Mouse (Mus musculus) ovary, postnatal 36 days (tissue): ENCODE data around the gene Crot.
"Not testable (repeated sequence)": the region's sequence is repeated elsewhere in the genome, so short reads cannot be mapped to it uniquely, and the experiment has no call there.

ENCODE experiments used
- DNase-seq: peaks from one replicate; pipeline ENCODE4 v3.0.0; 2022; ENCODE audit warnings: low spot score, mixed read lengths

Gene Crot

DNA sequence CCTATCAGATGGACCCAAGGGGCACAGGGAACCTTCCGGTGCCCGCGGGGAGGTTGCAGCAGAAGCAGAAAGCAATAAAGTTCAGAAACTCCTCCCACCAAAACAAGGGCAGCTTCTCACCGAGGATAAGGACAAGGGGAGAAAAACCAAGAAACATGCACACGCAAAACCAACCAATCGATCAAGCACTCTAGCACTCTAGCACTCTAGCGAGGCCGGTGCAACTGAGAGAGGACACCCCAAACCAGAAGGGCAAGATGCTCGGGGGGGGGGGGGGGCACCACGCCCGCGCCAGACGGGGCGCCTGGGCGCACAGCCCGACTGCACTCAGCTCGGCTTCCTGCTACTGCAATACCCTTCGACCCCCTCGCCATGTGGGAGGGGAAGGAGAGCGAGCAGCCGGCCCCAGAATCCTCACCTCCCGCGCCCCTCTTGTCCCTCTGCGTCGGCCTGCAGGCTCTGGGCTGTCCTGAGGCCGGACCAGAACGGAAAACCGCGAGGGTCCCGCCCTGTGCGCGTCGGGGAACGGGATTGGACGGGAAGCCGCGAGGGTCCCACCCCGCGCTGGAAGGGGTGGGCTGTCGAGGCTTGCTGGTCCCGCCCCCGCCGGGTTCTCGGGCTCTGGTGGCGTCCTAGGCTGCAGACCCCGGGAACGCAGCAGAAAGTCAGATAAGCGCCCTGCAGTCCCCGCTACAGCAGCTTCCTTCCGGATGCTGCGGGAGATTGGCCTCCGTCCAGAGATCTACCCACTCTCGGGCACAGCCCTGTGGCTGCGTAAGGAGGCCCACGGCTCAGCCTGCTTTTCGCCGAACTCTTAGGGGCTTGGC, at the start of gene Crot:
Crot (minus strand) TSS at position 639 of the 827 bp plus-strand sequence.
- peak; percentile 95 for DNase-seq

DNA sequence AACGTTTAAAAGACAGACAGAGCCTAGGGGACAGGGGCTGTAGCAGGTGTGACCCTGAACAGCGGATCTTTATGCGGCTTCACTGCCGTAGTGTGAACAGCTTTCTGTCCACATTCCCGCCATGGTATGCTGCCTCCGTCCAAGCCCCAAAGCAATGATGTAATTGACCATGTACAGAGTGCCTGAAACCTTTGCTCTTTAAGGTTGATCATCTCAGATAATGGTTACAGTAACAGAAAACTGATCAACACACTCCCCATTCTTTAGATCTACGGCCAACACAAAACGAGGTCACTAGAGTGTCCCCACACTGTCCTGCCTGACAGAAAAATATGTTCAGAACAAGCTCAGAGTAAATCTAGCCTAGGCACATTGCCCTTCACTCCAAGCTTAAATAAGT, 48.8 kb upstream of the Crot start:
- DNase-seq, result no peak

DNA sequence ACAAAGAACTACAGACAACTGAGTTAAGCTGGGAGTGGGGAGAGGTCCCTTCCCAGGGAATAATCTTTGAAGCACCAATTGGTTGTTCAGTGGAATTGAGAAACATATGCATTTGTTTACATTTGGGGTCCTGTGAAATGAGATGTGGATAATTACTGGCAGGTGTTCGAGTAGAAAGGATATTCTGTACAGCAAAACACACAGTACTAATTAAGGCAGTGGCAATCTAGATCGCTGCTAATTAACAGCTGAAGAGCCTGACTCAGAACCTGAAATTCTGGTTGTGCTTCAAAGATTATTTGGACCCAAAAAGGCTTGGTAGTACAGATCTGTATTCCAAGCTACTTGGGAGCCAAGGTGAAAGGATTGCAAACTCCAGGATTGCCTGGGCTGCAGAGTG, 47.7 kb upstream of the Crot start:
- no peak for DNase-seq

DNA sequence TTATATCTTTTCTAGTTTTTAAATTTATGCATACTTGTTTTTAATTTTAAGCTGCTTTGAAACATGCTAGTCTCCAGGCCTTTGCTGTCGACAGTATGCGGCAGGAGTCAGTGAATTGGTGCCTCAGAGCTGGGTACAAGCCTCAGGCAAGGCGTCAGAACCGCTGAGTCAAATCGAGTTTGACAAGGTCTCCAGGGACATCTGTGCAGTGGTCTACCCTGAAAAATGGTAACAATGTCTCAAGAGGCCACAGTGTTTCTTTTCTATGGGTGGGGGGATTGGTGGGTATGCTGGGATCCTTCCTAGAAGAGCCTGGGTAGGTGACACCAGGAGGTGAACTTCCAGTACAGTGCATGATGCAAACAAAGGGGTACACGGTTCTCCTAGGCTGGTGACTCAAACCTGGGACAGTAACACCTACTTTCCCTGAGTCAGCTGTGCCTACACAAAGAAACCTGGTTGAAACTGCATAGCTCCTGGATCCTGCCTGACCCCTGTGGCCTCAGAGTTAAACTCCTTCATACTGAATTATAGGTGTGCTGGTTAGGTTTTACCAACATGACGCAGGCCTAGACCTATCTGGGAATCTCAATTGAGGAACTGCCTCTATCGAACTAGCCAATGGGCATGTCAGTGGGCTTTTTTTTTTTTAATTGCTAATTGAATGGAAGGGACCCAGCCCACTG, 46.6 kb upstream of the Crot start:
- DNase-seq, result no peak

DNA sequence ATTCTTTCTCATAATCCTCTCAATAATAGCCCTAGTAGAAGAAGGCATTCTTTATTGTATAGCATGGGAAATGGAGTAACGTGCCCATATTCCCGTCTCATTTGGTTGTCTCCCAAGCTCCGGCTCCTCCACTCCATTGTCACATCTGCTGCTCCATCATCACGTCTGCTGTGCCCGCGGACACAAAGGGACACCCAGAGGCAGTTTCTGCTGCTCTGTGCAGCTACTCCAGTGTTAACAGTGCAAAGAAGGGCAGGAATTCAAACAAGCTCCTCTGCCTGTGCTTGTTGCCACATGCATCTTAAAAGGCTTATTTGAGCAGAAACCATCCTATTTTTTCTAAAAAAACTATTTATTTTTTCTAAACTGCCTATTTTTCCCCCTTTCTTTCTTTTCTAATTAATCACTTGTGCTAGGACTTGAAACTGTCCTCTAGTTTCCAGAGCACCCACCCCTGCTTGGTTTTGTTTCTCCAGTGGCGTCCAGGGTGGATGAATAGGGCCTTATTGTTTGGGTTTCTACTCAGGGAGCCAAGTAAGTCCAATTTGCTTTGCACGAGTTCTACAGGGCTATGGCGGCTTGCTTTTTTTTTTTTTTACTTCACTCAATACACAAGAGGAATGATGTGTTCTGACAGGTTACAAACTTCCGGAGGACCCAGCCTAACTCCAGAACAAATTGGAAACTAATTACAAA, 45.7 kb upstream of the Crot start:
- no peak for DNase-seq

DNA sequence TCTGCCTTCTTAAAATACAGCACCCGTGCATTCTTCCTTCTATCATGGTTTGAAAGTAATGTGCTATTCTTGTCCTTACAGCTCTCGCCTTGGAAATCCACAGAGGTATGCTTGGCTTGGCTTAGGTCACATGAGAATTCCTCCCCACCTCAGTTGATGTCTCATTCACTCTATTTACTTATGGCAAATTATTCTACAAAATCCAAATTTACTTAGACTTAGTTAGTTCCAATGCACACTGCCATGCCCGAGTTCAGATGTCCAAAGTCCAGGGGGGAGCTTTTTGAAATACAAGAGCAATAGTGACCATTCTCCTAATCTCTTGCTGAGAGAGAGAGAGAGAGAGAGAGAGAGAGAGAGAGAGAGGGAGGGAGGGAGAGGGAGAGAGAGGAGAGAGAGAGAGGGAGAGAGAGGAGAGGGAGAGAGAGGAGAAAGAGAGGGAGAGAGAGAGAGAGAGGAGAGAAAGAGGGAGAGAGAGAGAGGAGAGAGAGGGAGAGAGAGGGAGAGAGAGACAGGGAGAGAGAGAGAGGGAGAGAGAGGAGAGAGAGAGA, 43.6 kb upstream of the Crot start:
- DNase-seq, result no peak

DNA sequence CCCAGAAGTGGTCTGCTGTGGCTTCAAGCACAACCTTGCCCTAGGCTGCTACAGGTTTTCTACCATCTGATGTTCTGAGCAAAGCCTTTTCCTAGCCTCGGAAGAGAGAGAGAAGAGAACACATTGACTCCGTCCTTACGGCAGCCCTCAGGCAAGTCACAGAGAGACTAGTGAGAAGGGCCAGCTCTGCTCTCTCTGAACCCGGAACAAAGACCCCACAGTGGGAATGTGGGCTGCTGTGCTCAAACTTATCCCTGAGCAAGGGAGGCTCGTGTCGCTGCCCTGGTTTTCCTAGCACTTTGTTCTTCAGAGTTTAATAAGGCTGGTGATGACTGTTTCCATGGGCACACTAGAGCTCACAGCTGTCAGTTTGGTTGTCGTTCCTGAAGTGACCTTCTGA, 42.9 kb upstream of the Crot start:
- DNase-seq, result no peak

DNA sequence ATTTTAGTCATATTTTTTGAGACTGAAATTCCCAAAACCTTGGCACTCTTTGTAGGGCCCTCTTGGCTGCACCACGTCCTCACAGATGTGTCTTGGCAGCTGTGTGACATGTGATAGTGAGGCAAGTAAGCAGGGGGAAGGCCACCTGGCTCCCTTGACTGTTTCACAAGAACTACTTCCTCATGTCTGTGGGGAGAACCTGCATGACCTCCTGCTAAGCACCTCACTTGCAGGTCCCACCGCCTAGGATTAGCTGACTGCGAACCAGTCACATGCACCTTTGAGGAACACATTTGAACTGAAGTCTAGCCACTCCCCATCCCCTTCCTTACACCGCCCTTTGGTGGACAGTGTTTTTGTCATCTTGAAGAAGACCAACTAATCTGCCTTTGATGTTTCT, 40.2 kb upstream of the Crot start:
- DNase-seq, result no peak

DNA sequence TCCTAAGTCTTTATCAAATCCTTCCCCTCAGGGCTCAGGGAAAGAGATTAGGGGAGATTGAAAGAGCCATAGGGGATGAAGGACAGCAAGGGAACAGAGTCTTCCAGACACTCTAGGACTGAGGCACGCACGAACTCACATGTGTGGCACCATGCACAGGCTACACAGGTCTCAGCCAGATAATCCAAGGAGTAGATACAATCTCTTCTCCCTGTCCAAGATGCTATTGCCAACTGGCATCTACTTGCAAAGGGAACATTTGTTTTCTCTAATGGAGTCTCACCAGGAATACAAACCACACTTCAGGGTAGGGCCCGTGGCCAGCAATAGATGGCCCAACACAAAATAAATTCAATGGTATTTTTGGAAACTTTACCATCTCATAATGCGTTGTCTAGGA, 38.3 kb upstream of the Crot start:
- DNase-seq, result no peak

DNA sequence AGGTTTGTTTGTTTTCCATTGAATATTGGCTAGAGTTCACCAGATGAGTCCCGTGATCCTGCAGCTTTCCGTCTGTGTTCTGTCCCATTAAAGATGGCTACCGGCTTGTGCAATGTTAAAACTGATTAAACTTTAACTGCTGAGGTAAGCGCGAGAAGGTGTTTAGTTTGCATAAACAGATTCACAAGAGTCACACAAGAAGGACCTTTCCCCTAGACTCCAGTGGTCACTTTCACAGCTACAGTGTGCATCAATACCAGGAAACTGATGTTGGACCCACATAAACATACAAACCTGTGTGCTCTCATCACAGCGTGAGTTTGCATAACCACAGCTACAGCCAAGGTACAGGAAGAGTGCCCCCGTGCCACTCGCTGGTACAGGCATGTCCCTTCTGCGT, 37.4 kb upstream of the Crot start:
- DNase-seq, result no peak

DNA sequence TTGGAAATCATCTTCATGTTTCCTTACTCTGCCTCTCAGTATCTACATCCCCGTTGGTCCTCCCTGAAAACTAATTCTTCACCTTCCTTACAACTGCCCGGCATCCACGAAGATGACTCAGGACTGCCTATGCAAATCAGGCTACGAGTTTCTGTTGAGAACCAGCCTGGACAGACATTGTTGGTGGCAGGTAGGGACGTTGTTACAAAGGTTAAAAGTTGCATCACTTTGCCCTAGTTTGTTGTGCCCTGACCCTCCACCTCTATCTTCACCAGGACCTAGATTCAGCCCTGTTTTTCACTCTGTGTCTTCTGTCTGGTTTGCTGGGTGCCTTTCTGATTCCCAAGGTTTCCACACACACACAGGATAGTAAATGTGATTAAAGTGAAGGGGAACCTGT, 36.7 kb upstream of the Crot start:
- no peak for DNase-seq

DNA sequence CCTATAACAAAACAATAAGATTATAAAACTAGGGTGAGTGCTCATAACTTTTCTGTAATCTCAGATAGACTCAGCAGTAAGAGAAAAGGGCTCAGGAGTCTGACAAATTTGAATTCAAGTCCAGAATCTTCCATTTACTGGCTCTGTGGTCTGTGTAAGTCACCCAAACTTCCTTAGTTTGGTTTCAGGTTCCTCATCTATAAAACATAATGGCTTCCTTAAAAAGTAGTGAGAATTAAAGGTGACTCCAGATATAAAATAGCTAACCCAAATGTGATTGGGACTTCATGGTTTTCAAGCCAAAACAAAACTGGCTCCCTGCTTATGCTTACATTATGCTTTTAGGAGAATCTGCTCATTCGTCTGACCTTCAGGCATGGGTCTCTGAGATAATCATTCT, 35.5 kb upstream of the Crot start:
- no peak for DNase-seq

DNA sequence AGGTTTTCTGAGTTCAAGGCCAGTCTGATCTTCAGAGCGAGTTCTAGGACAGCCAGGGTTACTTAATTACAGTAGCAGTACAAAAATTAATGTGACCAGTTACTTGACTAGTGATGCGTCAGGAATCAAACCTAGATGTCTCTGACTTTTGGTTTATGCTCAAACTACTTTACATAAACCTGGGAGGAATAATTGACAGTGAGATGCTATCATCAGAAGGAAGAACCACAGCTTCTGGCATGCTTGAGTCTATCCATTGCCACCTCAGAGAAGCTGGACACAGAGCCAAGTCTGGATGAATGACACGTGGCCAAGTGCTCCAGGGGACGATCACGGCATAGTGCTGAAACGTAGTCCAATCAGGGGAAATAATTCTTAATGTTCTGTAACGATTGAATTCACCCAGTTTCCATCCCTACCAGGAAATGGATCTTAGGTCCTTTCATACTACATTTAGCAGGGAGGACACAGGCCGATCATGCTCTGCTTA, 35.0 kb upstream of the Crot start:
- no peak for DNase-seq

DNA sequence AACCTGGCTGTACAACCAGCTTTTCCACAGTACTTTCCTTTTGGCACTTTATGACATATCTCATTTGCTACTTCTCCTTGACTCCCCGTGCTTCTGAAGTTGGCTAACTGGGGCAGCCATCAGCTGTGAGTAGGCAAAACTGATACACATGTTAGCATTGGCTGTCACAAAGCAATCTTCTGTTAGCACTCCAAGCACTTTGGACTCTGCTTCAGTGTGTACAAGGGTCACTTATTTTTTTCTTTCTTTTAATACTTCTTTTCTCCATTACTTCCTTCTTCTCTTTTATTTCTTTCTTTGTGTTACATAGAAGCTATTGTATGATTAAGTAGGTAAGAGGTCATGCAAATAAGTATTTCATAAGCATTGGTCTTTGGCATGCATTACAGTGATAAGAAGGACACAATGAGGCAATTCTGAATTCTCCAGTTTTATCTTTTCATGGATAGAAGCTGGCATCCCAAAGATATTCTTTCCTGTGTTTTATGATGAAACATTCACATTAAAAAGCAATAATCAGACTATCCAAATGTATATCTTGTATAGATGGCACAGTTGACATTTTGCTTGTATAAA, 31.2 kb upstream of the Crot start:
- DNase-seq, result no peak

DNA sequence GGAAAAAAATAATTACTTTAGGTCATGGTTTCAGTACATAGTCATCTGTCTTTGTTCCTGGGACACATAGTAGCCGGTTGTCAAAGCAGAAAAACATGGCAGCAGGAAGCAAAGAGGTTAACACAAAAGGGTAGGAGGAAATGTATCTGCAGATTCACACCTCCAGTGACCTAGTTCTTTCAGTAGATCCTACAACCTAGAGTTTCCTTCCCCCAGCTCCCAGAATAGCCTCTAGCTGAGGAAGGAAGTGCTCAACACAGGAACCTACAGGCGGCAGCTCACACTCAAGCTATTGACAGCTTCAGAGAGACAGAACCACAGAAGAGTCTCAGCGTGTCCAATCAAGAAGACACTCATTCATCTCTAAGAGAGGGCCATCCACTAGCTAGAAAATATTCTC, 18.2 kb upstream of the Crot start:
- DNase-seq, result no peak

DNA sequence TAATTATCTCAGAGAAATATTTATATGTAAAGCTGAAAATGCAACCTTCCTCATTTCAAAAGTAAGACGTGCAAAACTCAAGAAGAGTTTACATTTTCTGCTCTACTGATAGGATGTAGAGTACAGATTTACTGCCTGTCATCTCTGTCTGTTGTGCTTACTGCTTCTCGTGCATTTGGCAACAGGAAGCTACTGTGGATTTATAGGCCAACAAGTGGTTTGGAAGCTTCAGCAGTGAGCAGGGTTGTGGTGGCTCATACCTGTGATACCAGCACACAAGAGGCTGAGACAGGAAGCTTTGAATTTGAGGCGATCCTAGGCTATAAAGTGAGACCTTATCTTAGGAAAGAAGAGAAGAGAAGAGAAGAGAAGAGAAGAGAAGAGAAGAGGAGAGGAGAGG, 17.6 kb upstream of the Crot start:
- DNase-seq, result no peak

DNA sequence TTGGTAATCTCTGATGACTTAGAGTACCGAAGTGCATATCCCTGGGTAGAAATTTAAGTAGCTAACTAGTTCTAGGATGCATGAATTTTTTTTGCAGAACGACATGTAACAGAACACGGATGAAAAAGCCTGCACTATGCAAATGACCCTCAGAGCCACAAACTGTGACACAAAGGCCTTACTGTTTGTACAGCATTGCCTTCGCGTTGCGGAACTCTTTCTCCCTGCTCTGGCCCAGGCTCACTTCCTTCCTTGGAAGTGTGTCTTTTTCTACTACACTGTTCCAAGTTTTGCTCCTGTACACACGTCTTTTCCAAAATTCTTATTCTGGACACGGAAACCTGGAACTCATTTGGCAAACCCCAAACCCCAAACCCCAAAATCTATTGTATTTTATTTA, 14.2 kb upstream of the Crot start:
- no peak for DNase-seq

DNA sequence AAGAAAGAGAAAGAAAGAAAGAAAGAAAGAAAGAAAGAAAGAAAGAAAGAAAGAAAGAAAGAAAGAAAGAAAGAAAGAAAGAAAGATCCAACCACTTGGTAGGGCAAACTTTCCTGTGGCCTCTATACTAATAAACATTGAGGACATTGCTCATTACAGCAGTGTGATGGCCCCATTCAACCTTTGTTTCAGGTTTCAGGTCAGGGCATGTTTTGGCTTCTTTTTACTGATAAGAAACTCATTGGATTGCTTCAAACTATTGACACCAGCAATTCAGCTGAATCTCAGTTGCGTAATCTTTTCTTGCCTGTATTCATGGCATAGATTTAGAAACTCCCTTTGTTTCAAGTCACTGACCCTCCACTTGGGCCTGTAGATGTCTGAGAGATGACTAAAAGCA, 13.0 kb upstream of the Crot start:
- DNase-seq, result no peak

DNA sequence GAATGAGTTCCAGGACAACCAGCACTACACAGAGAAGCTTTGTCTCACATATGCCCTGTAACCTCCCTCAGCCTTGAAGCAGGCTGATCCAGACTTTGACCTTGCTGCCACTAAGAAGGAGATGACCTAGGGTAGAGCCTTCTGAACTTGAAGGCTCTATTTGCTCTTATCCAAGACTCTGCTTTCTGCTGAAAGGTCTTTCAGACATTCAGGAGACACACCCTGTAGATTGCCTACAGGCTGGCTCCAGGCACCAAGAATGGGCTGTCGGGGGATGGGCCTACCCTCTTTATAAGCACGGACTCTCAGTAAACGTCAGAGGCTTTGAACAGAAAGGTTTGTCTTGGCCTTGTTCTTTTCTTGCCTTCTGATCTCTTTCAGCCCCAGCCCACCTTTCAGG, 9.5 kb upstream of the Crot start:
- DNase-seq, result not testable (repeated sequence)

DNA sequence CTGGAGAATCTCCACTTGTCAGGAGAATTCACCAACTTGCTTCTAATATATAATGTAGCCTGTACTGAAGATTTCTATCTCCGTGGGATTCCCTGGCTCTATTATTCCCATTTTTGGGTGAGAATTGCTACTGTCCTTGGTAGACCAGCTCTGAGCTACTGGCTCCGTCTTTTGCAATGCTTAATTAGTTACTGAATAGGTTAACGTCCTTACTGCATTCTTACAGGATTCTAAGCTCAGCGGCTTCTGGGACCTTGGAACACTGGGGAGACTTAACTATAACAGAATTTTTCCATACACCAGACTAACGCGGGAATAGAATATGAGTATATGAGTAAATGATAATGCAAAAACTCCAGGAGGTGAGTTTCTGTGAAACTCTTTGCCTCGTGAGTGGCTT, 2.9 kb upstream of the Crot start:
- not testable (repeated sequence) for DNase-seq

DNA sequence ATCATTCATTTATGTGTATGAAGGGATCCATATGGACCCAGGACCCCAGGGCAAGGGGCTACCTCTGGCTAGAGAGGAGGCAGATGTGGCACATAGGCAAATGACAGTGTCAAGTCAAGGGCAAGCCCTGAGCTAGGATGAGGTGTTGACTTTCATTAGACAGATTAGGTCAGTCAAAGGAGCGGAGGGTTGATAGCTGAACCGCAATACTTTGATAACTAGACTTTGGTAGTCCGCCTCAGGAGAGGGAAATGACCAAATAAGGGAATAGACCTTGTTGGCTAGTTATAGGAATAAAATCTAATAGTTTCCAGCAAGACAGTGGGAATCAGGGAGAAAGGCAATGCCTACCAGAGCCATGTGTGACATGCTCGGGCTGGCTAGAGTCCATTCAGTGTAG, 2.0 kb upstream of the Crot start:
- DNase-seq, result no peak

DNA sequence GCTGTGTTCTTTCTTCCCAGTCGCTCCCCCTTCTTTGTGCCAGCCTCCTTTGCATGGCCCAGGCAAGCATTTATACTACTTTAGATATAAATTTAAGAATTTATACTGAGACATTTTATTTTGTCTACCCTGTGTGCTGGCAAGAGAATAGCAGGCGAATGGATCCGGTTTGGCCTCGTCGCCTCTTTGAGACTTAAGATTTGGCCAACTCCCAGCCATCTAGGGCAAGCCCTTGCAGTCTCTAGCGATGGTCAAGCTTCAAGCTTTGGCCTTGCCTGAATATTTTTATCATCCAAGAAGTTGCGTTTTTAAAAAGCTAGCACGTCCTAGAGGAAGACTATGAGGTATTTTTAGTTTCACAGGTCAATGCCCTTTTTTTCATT, 380 bp upstream of the Crot start:
- DNase-seq, result no peak
